Mouse (Mus musculus) embryonic facial prominence, embryonic 11.5 days (tissue): ENCODE results near the gene Cyp39a1. TPM values are rescaled to one million over a fixed set of nuclear protein-coding genes. Genes with fewer than 3 reads are reported as not detected.

Experiments
- ATAC-seq: fragments of 200-750 bp; cut with Nextera tagmentation; replicated peaks from 2 replicates; pipeline ENCODE4 v1.8.0; 2017; ENCODE audit warnings: low read depth; ENCODE audit not compliant: insufficient number of reproducible peaks, low FRiP score, low TSS enrichment
- DNase-seq: peaks from one replicate; pipeline ENCODE4 v3.0.0-alpha.2; 2015; ENCODE audit warnings: low spot score
- H3K27ac ChIP-seq: fragments of 300-500 bp; sonication (generic); replicated peaks from 2 replicates; pipeline ENCODE4 v1.5.1; 2014; ENCODE audit warnings: mild to moderate bottlenecking, low read depth, low read length, control low read depth
- H3K27me3 ChIP-seq: fragments of 300-500 bp; sonication (generic); 2 replicates; pipeline ENCODE4 v1.6.1; 2014; ENCODE audit warnings: mild to moderate bottlenecking, low read length, moderate library complexity, mixed read lengths; ENCODE audit not compliant: control insufficient read depth, insufficient read depth
- H3K36me3 ChIP-seq: fragments of 300-500 bp; sonication (generic); replicated peaks from 2 replicates; pipeline ENCODE4 v1.6.1; 2014; ENCODE audit warnings: low read depth, mild to moderate bottlenecking, low read length, moderate library complexity, mixed read lengths; ENCODE audit not compliant: control insufficient read depth, insufficient read depth
- H3K4me1 ChIP-seq: fragments of 300-500 bp; sonication (generic); 2 replicates; pipeline ENCODE4 v1.6.1; 2014; ENCODE audit warnings: low read length, mixed read lengths; ENCODE audit not compliant: control insufficient read depth, insufficient read depth
- H3K4me2 ChIP-seq: fragments of 300-500 bp; sonication (generic); 2 replicates; pipeline ENCODE4 v1.6.1; 2014; ENCODE audit warnings: low read depth, mild to moderate bottlenecking, control low read depth, low read length, moderate library complexity
- H3K4me3 ChIP-seq: fragments of 300-500 bp; sonication (generic); 2 replicates; pipeline ENCODE4 v1.5.1; 2014; ENCODE audit warnings: low read depth, low read length, control low read depth
- H3K9ac ChIP-seq: fragments of 300-500 bp; sonication (generic); replicated peaks from 2 replicates; pipeline ENCODE4 v1.6.1; 2014; ENCODE audit warnings: mild to moderate bottlenecking, control low read depth, low read length
- H3K9me3 ChIP-seq: fragments of 300-500 bp; sonication (generic); replicated peaks from 2 replicates; pipeline ENCODE4 v1.6.1; 2016; ENCODE audit warnings: mild to moderate bottlenecking, low read length, inconsistent platforms, mixed read lengths; ENCODE audit not compliant: control insufficient read depth
- WGBS: fragments of 180-500 bp; shearing (Covaris S2); extraction: QIAGEN DNeasy Blood & Tissue Kit; methylation state at CpG from one replicate; pipeline ENCODE4 v1.1.7; 2014; 5-methylcytosine and 5-hydroxymethylcytosine counted together
- polyA plus RNA-seq: library from polyadenylated mRNA; unstranded; fragments of >200 nt; fragmentation: Nextera tagmentation; extraction: Ambion mirVana; gene quantifications from 2 replicates; pipeline ENCODE4 v1.2.1, GENCODE M21; 2014

The Cyp39a1 gene
- polyA plus RNA-seq, 1 experiment from 2014 or later = 32.9 TPM

DNA sequence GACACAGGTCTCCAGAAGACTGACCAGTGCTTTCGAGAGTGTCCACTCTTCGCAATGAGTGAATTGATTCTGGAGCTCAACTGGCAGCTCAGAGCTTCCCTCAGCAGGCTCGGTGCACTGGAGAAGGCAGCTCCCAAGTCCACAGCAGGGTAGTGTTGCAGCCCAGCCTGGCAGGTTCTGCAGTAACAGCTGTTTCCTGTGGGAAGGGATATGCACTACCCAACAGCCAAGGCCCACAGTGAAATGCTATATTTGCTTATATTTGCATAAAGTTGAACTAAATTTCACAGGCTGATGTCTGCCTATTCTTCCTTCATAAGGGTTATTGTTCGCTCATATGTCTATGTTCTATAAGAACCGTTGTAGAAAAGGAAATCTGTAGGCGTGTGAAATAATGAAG lies 83.9 kb downstream of the Cyp39a1 start:
- DNase-seq (no peak), ATAC-seq (no peak)
- 92% methylated on average over 6 of the region's 6 CpGs for WGBS
- H3K9me3 ChIP-seq = no peaks in the 10 kb centered on the region
- H3K27me3 ChIP-seq = no peaks in the 10 kb centered on the region
- no peaks in the 10 kb centered on the region for H3K36me3 ChIP-seq
- H3K4me2 ChIP-seq = no peak overlapping the region
- H3K4me1 ChIP-seq = no peaks in the 10 kb centered on the region
- no peak overlapping the region for H3K27ac ChIP-seq
- H3K9ac ChIP-seq = no peak overlapping the region
- H3K4me3 ChIP-seq = no peak overlapping the region

DNA sequence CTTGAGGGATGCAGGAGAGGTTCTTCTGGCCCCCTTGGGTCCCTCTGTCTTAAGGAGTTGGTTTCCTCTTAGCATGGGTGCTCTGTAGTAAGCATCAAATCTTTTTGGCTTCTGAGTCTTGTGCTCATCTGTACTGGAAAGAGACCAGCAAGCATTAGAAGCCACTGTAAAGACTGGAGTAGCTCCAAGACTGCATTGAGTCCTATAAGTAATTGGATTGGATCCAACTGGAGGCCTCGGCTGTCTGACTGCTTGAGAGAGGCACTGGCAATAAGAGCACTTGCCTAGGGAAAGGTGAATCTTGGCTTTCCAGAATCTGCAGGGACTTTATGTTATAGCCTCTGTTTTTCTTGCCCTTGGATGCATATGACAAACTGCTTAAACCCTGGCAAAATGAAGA lies 85.6 kb downstream of the Cyp39a1 start:
- Histone ChIP-seq H3K27ac (no peak overlapping the region), H3K27me3 (no peaks in the 10 kb centered on the region), H3K4me1 (no peaks in the 10 kb centered on the region), H3K9me3 (no peaks in the 10 kb centered on the region), H3K4me2 (no peak overlapping the region), H3K36me3 (no peaks in the 10 kb centered on the region), H3K9ac (no peak overlapping the region), H3K4me3 (no peak overlapping the region)
- ATAC-seq = no peak
- WGBS = 84% methylated on average over 1 of the region's 1 CpGs
- no peak for DNase-seq

DNA sequence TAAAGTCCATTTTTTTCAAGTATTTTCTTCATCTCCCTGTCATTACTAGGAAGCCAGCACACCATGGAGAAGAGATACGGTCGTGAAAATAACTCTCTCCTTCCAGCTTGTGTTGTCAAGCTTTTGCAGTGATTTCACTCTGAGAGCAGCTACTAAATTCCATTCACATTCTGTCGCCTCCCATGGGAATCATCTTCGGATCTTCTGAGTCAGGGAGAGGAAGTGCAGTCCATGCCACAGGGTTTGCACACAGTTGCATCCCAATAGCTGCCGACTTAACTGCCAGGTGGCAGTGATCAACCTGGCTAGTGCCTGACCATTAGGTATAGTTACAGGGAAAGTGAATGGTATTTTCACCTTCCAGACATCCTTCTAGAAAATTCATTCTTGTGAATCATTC lies 87.5 kb downstream of the Cyp39a1 start:
- Histone ChIP-seq H3K9me3 (no peaks in the 10 kb centered on the region), H3K4me2 (no peak overlapping the region), H3K4me1 (no peaks in the 10 kb centered on the region), H3K9ac (no peak overlapping the region), H3K36me3 (no peaks in the 10 kb centered on the region), H3K4me3 (no peak overlapping the region), H3K27ac (no peak overlapping the region), H3K27me3 (no peaks in the 10 kb centered on the region)
- DNase-seq (peak; percentile 3), ATAC-seq (no peak)
- WGBS = 55% methylated on average over 5 of the region's 5 CpGs

DNA sequence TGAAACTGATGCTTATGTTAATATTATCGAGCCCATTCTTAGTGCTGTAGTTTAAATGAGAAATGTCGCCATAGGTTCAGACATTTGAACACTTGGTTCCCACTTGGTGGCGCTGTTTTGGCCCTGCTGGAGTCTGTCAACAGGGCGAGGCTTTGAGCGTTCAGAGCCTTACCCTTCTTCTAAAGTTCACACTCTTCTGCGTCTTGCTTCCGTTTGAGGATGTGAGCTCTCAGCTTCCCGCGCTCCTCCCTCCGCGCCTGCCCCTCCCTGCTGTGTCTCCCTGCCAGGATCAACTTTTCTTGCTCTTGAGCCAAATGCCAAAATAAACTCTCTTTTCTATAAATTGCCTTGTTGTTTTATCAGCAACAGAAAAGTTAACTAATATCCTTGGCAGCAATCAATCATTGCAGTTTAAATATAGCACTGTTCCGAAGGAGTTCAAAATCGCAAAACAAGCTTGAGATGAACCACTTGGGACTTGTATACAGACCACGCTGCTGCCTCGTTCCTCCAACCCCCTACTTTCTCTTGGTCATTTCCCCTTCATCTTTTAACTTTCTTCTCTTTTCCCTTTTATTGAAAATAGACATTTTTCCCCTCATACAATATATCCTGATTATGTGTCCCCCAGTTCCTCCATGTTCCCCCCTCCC lies 91.5 kb downstream of the Cyp39a1 start:
- no peaks in the 10 kb centered on the region for H3K4me1 ChIP-seq
- no peak for DNase-seq
- WGBS = 57% methylated on average over 15 of the region's 15 CpGs
- H3K4me2 ChIP-seq = no peak overlapping the region
- no peak overlapping the region for H3K9ac ChIP-seq
- H3K36me3 ChIP-seq = no peaks in the 10 kb centered on the region
- ATAC-seq = no peak
- no peaks in the 10 kb centered on the region for H3K27me3 ChIP-seq
- no peak overlapping the region for H3K27ac ChIP-seq
- H3K9me3 ChIP-seq = no peaks in the 10 kb centered on the region
- no peak overlapping the region for H3K4me3 ChIP-seq

DNA sequence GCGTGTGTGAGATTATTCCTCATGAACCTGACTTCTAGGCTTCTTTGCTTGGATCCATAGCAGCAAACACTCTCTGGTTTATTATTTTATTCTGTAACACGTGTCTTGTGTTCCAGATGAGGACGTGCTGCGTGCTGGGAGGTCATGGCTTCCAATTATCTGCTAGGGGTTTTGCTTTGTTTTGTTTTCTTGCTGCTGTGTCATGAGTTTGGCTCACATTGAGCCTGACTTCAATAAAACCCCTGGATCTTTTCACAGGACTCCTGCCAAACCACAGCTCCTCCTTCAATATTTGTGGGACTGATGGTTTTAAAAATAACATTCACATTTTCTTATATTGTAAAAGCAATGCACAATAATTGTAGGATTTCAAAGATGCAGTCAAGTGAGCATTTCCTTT lies 117.3 kb downstream of the Cyp39a1 start:
- Histone ChIP-seq H3K27ac (no peak overlapping the region), H3K9me3 (no peaks in the 10 kb centered on the region), H3K4me2 (no peak overlapping the region), H3K36me3 (no peaks in the 10 kb centered on the region), H3K4me1 (no peaks in the 10 kb centered on the region), H3K4me3 (no peak overlapping the region), H3K27me3 (no peaks in the 10 kb centered on the region), H3K9ac (no peak overlapping the region)
- 62% methylated on average over 4 of the region's 4 CpGs for WGBS
- DNase-seq (no peak), ATAC-seq (no peak)

DNA sequence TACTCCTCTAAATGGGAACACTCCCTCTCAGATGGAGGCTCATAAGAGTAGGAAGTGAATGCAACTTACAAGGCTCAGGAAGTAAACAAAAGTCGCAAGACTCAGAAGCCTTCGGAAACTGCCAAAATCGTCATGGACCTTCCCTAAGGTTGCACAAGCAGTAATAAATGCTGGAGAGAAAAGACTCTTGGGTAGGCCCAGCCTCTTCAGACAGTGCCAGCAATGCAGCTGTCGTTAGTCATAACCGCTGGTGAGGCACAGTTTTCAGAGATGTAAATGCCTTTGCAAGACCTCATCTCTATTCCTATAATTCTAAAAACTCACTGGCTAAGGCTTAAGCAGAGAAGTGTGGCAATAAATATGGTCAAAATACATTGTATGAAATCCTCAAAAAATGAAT lies 121.0 kb downstream of the Cyp39a1 start:
- H3K9me3 ChIP-seq = no peaks in the 10 kb centered on the region
- H3K4me3 ChIP-seq = no peak overlapping the region
- H3K4me2 ChIP-seq = no peak overlapping the region
- H3K36me3 ChIP-seq = no peaks in the 10 kb centered on the region
- no peak overlapping the region for H3K9ac ChIP-seq
- H3K27me3 ChIP-seq = no peaks in the 10 kb centered on the region
- ATAC-seq = no peak
- DNase-seq = no peak
- no peaks in the 10 kb centered on the region for H3K4me1 ChIP-seq
- H3K27ac ChIP-seq = no peak overlapping the region
- WGBS = 95% methylated on average over 5 of the region's 5 CpGs

DNA sequence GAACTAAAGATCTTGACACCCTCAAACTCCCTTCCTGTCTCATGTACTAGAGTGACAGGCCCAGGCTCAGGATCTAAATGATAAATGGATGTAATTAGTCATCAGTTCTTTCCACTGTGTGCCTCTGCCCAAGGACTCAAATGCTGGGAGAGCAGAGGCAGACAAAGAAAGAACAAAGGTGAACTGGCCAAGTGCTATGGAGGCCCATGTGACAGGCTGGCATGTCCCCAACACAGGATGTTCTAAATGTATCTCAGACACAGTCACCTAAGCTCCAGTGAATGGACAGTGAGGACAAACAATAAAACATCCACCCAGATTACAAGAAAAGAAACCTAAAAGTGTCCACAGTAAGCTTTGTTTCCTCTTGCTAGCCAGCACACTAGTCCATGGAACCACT lies 122.2 kb downstream of the Cyp39a1 start:
- DNase-seq (no peak), ATAC-seq (no peak)
- Histone ChIP-seq H3K27ac (no peak overlapping the region), H3K9me3 (no peaks in the 10 kb centered on the region), H3K27me3 (no peaks in the 10 kb centered on the region), H3K4me3 (no peak overlapping the region), H3K4me2 (no peak overlapping the region), H3K36me3 (no peaks in the 10 kb centered on the region), H3K9ac (no peak overlapping the region), H3K4me1 (no peaks in the 10 kb centered on the region)

DNA sequence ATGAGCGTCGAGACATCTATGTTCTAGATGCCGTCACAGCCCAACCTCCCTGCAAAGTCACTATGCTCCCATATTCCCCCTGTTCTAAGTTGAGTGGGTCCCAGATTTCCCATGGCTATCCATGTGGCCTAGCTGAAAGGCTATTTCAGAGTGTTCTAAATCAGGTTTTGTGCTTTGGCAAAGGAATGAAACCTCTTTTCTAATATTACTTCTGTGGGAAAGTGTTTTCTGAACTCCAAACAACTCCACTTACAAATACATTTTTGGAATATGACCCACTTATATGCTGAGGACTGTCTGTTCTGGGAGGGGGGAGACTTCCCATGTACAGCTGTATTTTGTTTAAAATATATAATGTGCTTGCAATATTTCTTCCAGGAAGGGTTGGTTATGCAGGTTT lies 124.5 kb downstream of the Cyp39a1 start:
- 88% methylated on average over 3 of the region's 3 CpGs for WGBS
- Histone ChIP-seq H3K27me3 (no peaks in the 10 kb centered on the region), H3K4me2 (no peak overlapping the region), H3K9me3 (no peaks in the 10 kb centered on the region), H3K4me3 (no peak overlapping the region), H3K9ac (no peak overlapping the region), H3K4me1 (no peaks in the 10 kb centered on the region), H3K27ac (no peak overlapping the region), H3K36me3 (no peaks in the 10 kb centered on the region)
- ATAC-seq = no peak
- no peak for DNase-seq
